Mouse (Mus musculus) WW6 (cell line): Measurements from ENCODE around the gene Asgr2.
"Not testable (repeated sequence)": the region's sequence is repeated elsewhere in the genome, so short reads cannot be mapped to it uniquely, and the experiment has no call there.

ENCODE experiments used
- DNase-seq: peaks from one replicate; pipeline ENCODE4 v3.0.0-alpha.2; 2013; ENCODE audit warnings: low read depth, low spot score

Gene Asgr2

GRCm38 (mm10) chr11:70091986-70092783, at the start of gene Asgr2:
Asgr2 (plus strand) TSS chr11:70092644.
- DNase-seq, result no peak

DNA sequence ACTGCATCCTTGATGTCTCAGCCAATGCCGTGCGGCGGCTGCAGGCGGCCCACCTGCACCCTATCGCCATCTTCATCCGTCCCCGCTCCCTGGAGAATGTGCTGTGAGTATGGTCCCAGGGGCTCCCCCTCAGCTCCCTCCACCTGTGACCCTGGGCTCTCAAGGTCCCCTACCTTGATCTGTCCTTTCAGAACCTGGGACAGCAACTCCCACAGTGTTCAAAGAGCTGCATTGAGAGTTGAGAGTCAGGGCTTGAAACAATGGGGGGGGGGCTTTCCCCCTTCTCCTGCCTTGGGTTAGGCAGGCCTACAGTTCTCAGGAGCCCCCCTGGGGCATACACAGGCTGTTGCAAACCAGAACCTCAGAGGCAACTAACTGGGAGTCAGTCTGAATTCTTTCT, 48.8 kb upstream of the Asgr2 start:
- DNase-seq, result no peak

DNA sequence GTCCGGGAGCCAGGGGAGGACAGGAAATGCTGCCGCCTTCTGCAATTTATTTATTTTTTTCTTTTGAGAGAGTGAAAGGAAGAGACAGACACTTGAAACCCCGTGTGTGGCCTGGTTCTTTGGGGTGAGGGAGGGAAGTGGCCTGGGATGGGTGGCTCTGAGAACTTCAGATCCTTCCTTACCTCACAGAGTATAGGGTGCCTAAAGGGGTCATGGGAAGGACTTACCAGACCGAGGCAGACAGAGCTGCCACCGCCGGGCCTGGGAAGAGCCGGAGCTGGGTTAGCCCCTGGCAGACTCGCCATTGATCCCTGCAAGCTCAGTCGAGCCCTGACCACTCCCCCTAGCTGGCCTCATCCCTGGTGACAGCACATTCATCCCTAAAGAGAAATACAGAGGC, 47.0 kb upstream of the Asgr2 start:
- no peak for DNase-seq

DNA sequence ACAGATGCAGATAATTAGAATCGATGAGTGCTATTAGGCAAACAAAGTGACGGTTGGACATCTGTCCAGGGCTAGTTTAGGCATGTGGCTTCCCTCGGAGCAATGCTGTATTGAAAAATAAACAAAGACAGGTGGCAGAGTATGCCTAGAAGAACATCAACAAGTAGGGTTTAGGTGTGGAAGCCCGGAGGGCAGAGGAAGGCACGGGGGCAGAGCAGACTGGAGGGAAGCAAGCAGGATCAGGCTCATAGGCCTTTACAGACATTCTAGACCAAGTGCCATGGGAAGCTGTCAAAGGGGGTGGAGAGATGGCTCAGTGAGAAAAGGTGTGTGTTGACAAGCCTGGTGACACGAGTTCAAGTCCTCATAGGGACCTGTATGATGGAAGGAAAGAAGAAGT, 43.1 kb upstream of the Asgr2 start:
- DNase-seq, result no peak

DNA sequence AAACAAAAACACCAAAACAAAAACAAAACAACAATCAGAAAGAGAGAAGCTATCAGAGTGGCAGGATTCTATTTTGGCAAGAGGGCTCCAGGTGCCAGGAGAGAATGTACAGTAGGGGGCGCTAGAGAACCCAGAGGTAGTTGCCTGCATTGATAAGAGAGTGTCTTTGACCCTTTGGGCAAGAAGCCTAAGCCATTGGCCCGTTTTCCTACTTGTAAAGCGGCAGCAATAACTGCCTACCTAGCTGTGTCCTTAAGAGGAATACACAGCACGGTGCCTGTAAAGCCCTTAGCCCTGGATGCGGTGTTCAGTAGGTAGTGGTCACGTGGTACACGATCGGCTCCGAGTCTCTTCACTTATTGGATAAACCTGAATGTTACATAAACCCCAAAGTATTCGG, 42.6 kb upstream of the Asgr2 start:
- DNase-seq, result no peak

- no peak for DNase-seq
These were observed 39.3 kb upstream of the Asgr2 start for GRCm38 (mm10) chr11:70053156-70053555.

- DNase-seq, result no peak
These were observed 38.4 kb upstream of the Asgr2 start, which contains the start of gene Asgr1 for GRCm38 (mm10) chr11:70053898-70054570. Asgr1 (plus strand) TSS chr11:70054085.

GRCm38 (mm10) chr11:70055618-70056214, 36.7 kb upstream of the Asgr2 start:
- peak; percentile 47 for DNase-seq

DNA sequence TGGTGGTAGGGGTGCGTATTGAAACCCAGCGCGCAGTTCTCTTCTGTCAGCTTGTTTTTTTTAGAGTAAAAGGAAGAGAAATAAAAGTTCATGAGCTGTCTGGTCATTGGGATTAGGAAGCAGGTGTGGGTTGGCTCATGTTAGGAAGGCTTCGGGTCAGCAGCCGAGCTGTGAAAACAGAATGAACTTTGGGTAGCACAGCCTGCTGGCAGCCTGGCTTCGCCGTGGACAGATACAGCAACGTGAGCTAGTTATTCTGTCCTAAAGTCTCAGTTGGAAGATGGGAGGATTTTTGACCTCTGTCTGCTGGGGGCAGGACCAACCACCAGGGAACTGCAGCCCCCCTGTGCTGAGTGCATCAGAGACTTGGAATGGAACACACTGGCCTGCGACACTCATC, 34.6 kb upstream of the Asgr2 start:
- no peak for DNase-seq

DNA sequence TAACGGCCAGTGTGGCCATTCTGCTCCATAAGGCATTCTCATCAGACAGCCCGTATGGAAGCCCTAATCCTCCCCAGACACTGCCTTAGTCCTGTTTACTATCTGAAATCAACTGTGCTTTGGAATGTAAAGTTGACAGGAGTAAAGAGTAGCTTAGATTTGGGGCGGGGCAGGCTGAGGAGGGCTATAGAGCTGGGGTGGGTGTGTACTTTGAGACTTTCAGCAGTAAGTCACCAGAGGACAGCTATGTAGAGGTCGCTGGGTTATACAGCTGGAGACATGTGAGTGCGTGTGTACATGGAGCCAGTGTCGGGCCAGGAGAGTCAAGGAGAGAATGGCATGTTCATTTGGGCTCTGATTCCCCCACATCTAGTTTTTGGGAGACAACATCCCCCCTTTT, 32.5 kb upstream of the Asgr2 start:
- no peak for DNase-seq

- no peak for DNase-seq
These were observed 29.4 kb upstream of the Asgr2 start for GRCm38 (mm10) chr11:70063053-70063452.

DNA sequence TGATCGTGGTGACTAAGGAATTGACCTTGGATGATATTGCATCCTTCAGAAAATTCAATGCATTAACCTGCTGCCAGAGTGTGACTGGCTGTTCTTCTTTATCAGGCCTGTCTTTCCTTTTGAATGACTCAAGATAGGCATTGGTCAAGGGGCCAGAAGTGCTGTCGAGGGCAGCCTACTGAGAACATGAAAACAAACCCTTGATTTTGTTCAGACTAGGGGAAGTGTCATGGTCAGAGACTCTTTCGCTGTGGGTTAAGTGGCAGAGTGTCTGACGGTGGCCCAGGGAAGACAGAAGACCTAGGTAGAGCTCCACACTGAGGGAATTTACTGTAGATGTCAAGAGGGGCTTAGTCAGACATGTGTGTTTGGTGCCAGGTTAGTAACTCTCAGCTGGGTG, 25.7 kb upstream of the Asgr2 start:
- DNase-seq, result no peak

DNA sequence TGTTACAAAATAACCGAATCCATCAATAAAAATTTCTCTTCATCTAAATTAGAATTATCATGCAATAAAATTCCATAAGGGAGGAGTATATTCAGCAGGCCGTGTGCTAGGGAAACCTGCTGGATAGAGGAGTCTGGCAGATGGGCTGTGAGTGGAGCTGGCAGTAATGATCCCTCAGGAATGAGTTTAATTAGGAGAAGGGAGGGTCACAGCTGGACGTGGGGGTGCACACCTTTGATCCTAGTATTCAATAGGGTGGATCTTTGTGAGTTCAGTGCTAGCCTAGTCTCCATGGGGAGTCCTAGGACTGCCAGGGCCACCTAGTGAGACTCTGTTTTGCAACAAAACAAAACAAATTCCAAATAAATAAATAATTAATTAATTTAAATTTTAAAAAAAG, 24.2 kb upstream of the Asgr2 start:
- DNase-seq, result no peak

DNA sequence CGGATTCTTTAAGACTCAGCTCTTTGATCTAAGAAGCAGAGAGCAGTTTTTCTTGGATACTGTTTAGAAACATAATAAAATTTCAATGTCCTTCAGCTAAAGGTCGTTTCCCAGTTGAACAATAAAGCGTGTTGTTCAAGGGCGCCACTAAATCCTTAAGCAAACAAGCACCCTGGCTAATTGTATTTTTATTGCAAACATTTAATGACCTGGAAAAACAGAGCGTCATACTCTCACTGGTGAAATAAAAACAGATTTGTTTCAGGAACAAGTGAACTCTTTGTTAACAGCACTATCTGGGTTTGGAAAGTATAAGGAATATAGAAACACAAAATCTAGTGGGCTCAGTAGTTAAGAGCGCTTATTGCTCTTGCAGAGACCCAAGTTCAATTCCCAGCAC, 22.4 kb upstream of the Asgr2 start:
- DNase-seq, result no peak

- not testable (repeated sequence) for DNase-seq
These were observed 21.8 kb upstream of the Asgr2 start for GRCm38 (mm10) chr11:70070603-70071002.

DNA sequence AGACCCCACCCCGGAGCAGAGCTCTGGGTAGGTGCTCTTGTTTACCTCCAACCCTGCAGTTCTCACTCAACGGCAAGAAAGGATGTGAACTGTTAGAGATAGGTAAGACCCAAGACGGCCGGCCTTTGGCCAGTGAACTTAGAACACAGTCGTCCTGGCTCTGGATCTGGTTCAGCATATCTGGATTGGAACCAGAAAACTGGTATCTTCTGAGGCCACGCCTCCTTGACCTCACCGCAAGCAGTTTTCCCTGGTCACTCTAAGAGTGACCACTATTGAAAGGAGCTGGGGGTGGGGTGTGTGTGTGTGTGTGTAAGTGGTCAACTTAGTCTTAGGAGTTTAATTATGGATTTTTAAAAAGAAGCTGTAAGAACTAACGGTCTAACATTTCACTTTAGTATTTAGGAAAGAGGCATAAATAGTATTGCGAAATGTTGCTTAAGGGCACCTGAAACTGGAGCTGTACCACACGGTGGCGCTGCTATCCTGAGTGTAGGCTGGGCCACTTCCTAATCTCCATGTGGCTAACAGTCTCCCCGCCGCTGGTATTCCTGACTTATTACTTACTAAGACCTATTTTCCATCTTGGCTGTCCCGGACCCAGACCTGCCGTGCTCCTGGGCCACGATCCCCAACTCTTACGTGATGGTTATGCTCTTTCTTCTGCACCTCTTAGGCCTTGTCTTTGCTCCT, 17.9 kb upstream of the Asgr2 start:
- peak; percentile 52 for DNase-seq

DNA sequence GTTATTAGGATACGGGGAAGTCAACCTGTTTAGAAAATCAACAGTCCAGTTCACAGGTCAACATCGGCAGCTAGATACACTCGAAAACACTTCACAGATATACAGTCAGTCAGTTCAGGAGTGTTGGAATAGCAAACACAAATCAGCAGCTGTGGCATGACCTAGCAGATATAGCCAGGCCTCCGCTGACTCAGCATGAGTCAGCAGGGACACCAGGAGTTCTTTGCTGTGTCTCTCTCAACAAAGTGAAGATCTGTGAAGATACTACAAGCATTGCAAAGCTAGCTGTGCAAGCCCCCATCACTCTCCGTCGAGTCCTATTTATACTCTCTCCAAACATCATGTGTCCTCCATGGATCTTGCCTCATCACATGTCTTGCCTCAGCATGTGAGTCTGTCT, 16.9 kb upstream of the Asgr2 start:
- DNase-seq, result no peak

DNA sequence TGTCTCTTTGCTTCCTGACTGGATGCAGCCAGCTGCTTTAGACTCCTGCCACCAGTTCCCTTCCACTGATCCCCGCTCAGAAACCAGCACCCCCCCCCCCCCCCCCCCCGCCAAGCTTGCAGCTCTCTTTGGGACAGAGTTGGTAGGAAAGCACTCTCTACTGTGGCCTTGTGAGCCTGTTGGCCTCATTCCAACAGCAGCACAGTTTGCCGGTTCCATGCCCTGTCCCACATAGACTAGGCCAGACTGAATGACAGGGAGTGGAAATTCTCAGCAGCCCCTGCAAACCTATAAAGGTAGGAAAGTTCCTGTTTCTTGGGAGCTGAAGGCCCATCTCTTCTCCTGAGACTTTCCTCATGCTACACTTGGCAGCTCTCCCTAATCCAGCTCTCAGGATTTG, 15.0 kb upstream of the Asgr2 start:
- DNase-seq, result no peak

- no peak for DNase-seq
These were observed 13.3 kb upstream of the Asgr2 start for GRCm38 (mm10) chr11:70079175-70079574.

GRCm38 (mm10) chr11:70079928-70080327, 12.5 kb upstream of the Asgr2 start:
- no peak for DNase-seq

DNA sequence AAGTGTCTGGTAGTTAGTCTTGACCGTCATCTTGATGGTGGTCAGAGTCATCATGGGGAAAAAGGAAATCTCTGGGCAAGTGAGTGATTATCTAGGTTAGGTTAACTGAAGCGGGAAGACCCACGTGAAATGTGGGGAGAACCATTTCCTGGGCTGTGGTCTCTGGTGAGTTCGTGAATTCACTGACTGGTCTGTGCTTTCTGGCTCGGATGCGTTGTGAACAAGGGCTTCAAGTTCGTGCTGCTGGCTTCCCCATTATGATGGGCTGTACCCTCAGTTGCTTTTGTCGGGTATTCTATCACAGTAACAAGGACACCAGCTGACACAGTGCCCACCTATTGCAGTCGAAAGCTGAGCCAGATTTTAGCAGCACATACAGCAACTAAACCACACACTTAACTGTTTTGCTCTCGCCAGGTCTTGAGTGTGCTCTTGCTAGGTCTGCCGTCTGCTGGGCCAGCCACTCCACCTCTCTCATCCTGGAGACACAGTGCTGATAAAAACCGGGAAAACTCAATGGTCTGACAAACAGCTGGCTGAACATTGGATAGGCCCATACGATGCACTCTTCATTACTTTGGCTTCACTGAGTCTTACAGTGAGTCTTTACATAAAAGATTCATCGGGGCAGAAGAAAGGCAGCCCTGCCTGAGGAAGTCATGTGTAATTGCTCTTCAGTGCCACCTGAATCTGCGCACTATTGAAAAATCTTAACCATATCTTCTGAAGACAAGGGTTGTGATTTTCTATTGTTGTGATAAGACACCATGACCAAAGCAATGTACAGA, 11.4 kb upstream of the Asgr2 start:
- DNase-seq, result no peak
